Mouse (Mus musculus) megakaryocyte, embryonic 14.5 days (primary cell): ENCODE data around the gene Tfdp1. TPM values are rescaled to one million over a fixed set of nuclear protein-coding genes. Genes with fewer than 3 reads are reported as not detected.

ENCODE experiments used
- H3K27me3 ChIP-seq: replicated peaks from 2 replicates; pipeline ENCODE3; 2012; ENCODE audit warnings: inconsistent platforms
- H3K36me3 ChIP-seq: replicated peaks from 2 replicates; pipeline ENCODE3; 2012; ENCODE audit warnings: low read length, inconsistent platforms, mixed read lengths
- H3K4me1 ChIP-seq: 2 replicates; pipeline ENCODE4 v1.6.1; 2012; ENCODE audit warnings: inconsistent platforms
- H3K4me3 ChIP-seq: replicated peaks from 2 replicates; pipeline ENCODE3; 2012; ENCODE audit warnings: moderate library complexity, mild to moderate bottlenecking, inconsistent platforms
- H3K9me3 ChIP-seq: 2 replicates; pipeline ENCODE4 v1.6.1; 2012; ENCODE audit warnings: inconsistent platforms
- FLI1 ChIP-seq: IDR thresholded peaks from 2 replicates; pipeline ENCODE4 v1.6.1; 2012; ENCODE audit warnings: low read length, inconsistent platforms, mixed read lengths
- GATA1 ChIP-seq: IDR thresholded peaks from 3 replicates; pipeline ENCODE4 v1.6.1; 2012; ENCODE audit warnings: mixed read lengths, low read length, inconsistent platforms, borderline replicate concordance
- polyA plus RNA-seq: library from polyadenylated mRNA; stranded (reverse); fragments of >175 nt; gene quantifications from 2 replicates; pipeline ENCODE4 v1.2.3, GENCODE M21; 2012; ENCODE audit warnings: low replicate concordance; ENCODE audit not compliant: insufficient read depth

The Tfdp1 gene
- polyA plus RNA-seq, 1 experiment = 11.5 TPM

- no peaks in the 10 kb centered on the region for H3K36me3 ChIP-seq
- TF ChIP-seq GATA1 = no peak
- TF ChIP-seq FLI1 = no peak
- H3K4me1 ChIP-seq = no peaks in the 10 kb centered on the region
- H3K9me3 ChIP-seq = no peaks in the 10 kb centered on the region
- H3K27me3 ChIP-seq = peaks cover 78% of the 10 kb centered on the region
- H3K4me3 ChIP-seq = no peak overlapping the region
These were observed 74.5 kb downstream of the Tfdp1 start for GRCm38 (mm10) chr8:13412891-13413558.

- Histone ChIP-seq H3K4me1 (no peaks in the 10 kb centered on the region), H3K27me3 (peaks cover 77% of the 10 kb centered on the region), H3K36me3 (no peaks in the 10 kb centered on the region), H3K9me3 (no peaks in the 10 kb centered on the region), H3K4me3 (no peak overlapping the region)
- no peak for TF ChIP-seq FLI1
- no peak for TF ChIP-seq GATA1
These were observed 75.4 kb downstream of the Tfdp1 start for GRCm38 (mm10) chr8:13413823-13414390.

GRCm38 (mm10) chr8:13415879-13416278 is 77.3 kb downstream of the Tfdp1 start:
- Histone ChIP-seq H3K36me3 (no peaks in the 10 kb centered on the region), H3K4me3 (no peak overlapping the region), H3K27me3 (peaks cover 71% of the 10 kb centered on the region), H3K4me1 (no peaks in the 10 kb centered on the region), H3K9me3 (peaks cover 1% of the 10 kb centered on the region; the same call in 1 of the 2 replicates)
- TF ChIP-seq GATA1 (no peak), FLI1 (no peak)

GRCm38 (mm10) chr8:13419111-13419639 is 80.6 kb downstream of the Tfdp1 start:
- peaks cover 24% of the 10 kb centered on the region for H3K9me3 ChIP-seq
- peaks cover 64% of the 10 kb centered on the region for H3K27me3 ChIP-seq
- H3K4me1 ChIP-seq = no peaks in the 10 kb centered on the region
- no peaks in the 10 kb centered on the region for H3K36me3 ChIP-seq
- no peak for TF ChIP-seq GATA1
- no peak for TF ChIP-seq FLI1
- H3K4me3 ChIP-seq = no peak overlapping the region

- H3K9me3 ChIP-seq = peaks cover 24% of the 10 kb centered on the region
- no peak overlapping the region for H3K4me3 ChIP-seq
- no peak for TF ChIP-seq GATA1
- no peak for TF ChIP-seq FLI1
- no peaks in the 10 kb centered on the region for H3K4me1 ChIP-seq
- H3K36me3 ChIP-seq = no peaks in the 10 kb centered on the region
- H3K27me3 ChIP-seq = peaks cover 59% of the 10 kb centered on the region
These were observed 82.4 kb downstream of the Tfdp1 start for GRCm38 (mm10) chr8:13420970-13421369.

GRCm38 (mm10) chr8:13427351-13427750 is 88.8 kb downstream of the Tfdp1 start:
- no peak for TF ChIP-seq GATA1
- no peak for TF ChIP-seq FLI1
- H3K9me3 ChIP-seq = peaks cover 15% of the 10 kb centered on the region
- no peaks in the 10 kb centered on the region for H3K4me1 ChIP-seq
- no peaks in the 10 kb centered on the region for H3K36me3 ChIP-seq
- H3K4me3 ChIP-seq = no peak overlapping the region
- H3K27me3 ChIP-seq = peaks cover 75% of the 10 kb centered on the region

Other genes starting within 250 kb of the Tfdp1 start
- 10.0 and 25.2 TPM in 2 replicates for gene Pcid2, start 233.3 kb upstream of the Tfdp1 start, polyA plus RNA-seq
- 5.8 and 14.3 TPM in 2 replicates for gene Cul4a, start 233.1 kb upstream of the Tfdp1 start, polyA plus RNA-seq
- 228 and 359 TPM in 2 replicates for gene Lamp1, start 179.6 kb upstream of the Tfdp1 start, polyA plus RNA-seq
- 16.8 and 26.7 TPM in 2 replicates for gene Grtp1, start 138.1 kb upstream of the Tfdp1 start, polyA plus RNA-seq
- gene Adprhl1, start 84.6 kb upstream of the Tfdp1 start, polyA plus RNA-seq = 0.11 TPM in 1 of 2 replicates, not detected in the other
- 0.61 and 3.9 TPM in 2 replicates for gene Dcun1d2, start 50.6 kb upstream of the Tfdp1 start, polyA plus RNA-seq
- 16.7 and 19.0 TPM in 2 replicates for gene Tmco3, start 50.6 kb upstream of the Tfdp1 start, polyA plus RNA-seq
- not detected in 2 replicates for gene Atp4b, start 58.1 kb downstream of the Tfdp1 start, polyA plus RNA-seq
- gene Grk1, start 66.3 kb downstream of the Tfdp1 start, polyA plus RNA-seq = 0.11 TPM in 1 of 2 replicates, not detected in the other
- not detected in 2 replicates for gene Tmem255b, start 96.4 kb downstream of the Tfdp1 start, polyA plus RNA-seq
- 1.3 TPM in 1 of 2 replicates, not detected in the other for gene Gas6, start 155.7 kb downstream of the Tfdp1 start, polyA plus RNA-seq
- gene 1700029H14Rik, start 223.7 kb downstream of the Tfdp1 start, polyA plus RNA-seq = 20.4 and 26.5 TPM in 2 replicates